10 mouse cellular contexts compared by ENCODE assay signal in genomic region chr13:38009721-38010408, GRCm38 (mm10). TPM values are rescaled to one million over a fixed set of nuclear protein-coding genes. Genes with fewer than 3 reads are reported as not detected.
A peak's percentile ranks its signal among the peaks of the same experiment; 100 is the strongest.
DNase-seq lines count a peak whose midpoint lies in the region; ATAC-seq lines count a peak whose summit lies in the region.
"Had no signal": no experiment of that assay in that cellular context is flagged by ENCODE, and none has a peak within 500 bp of the region (broad histone marks: within the 10 kb centered on the region; RNA-seq: fewer than 3 reads in every experiment).

No protein-coding gene starts in this region.

- peak; percentile 92 for ATAC-seq in monocyte, adult 5-6 weeks (replicated peaks; ENCODE audit: insufficient number of reproducible peaks, low FRiP score, low TSS enrichment, poor library complexity, severe bottlenecking)
- ATAC-seq: hindbrain, postnatal 0 days had no signal

- DNase-seq in heart, adult 11 months, result peak; percentile 91
- DNase-seq in heart, postnatal 14 days, result no peak
- peak; percentile 92 for DNase-seq in 416B (ENCODE audit: low read depth)
- DNase-seq in layer of hippocampus, postnatal 36 days, result peak; percentile 6 to 17
- DNase-seq in frontal cortex, postnatal 25 days (ENCODE audit: low spot score in 2 of 2), result no peak
- DNase-seq in cerebellum, adult 9-10 months, result no peak
- DNase-seq in thymus, postnatal 14 days, result no peak
- DNase-seq: gastrocnemius, postnatal 14 days had no signal

- intact Hi-C loops in heart, postnatal 14 days (cut with DNase I), result no loop called here

RNA-seq across cellular contexts. Expression of gene Ssr1, which starts 15.8 kb away (rescaled TPM):
- total RNA-seq in heart, postnatal 14 days (2021), result 10 to 100 TPM; 46.5 to 52.1 TPM
- total RNA-seq in layer of hippocampus, postnatal 36 days (2021), result 10 to 100 TPM; 91.1 to 92.7 TPM
- total RNA-seq in monocyte, adult 5-6 weeks (2017), result 66.0 to 74.1 TPM (median 72.0 TPM) in 3 replicates

RNA-seq across cellular contexts. Expression of gene Riok1, which starts 26.9 kb away (rescaled TPM):
- total RNA-seq in heart, postnatal 14 days (2021), result 10 to 100 TPM; 11.7 to 14.2 TPM
- total RNA-seq in layer of hippocampus, postnatal 36 days (2021), result 10 to 100 TPM; 24.4 to 31.5 TPM
- total RNA-seq in monocyte, adult 5-6 weeks (2017), result 161 to 230 TPM (median 187 TPM) in 3 replicates

RNA-seq across cellular contexts. Expression of gene Cage1, which starts 27.0 kb away (rescaled TPM):
- 1 to 10 TPM; 1.3 to 1.4 TPM for total RNA-seq in heart, postnatal 14 days (2021)
- total RNA-seq in layer of hippocampus, postnatal 36 days (2021), result 1 to 10 TPM; 4.8 to 5.2 TPM
- total RNA-seq in monocyte, adult 5-6 weeks (2017), result 0.85 to 1.9 TPM (median 1.0 TPM) in 3 replicates

Comparison
In these comparisons a context has a peak if more than half of its experiments do, and no peak if none do; other contexts are left out.
1. DNase-seq: peak in heart, adult 11 months (single experiment), 416B (single experiment) and layer of hippocampus, postnatal 36 days (2 of 2); none in heart, postnatal 14 days (0 of 2), frontal cortex, postnatal 25 days (0 of 2), cerebellum, adult 9-10 months (single experiment) and thymus, postnatal 14 days (single experiment).